Mouse (Mus musculus): ENCODE data around the gene Samd4.

Gene Samd4

DNA sequence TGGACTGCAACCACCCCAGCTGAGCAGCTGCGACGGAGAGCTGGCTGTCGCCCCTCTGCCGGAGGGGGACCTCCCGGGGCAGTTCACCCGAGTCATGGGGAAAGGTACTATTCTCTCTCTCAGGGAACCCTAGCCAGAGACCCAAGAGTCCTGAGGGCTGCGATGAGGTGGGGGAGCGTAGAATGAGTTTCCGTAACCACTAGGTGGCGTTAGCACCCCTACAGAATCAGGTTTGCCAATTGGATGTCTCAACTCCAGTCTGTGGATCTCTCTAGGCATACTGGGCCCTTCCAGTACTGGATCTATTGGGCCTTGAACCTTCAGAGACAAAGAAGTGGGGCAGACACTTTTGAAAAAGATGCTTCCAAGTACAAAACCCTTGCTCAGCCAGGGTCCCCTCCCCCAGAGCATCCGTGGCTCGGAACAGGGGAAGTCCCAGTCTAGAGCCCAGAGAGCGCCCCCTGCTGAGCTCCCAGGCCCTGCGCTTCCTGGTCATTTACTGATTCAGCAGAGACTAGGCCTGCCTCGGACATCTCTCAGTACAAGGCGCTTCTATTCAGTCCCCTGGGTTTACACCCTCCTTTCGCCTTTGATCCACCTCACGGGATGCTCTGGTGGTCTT lies 191.5 kb downstream of the Samd4 start:
- DNase-seq (ENCODE audit: low read depth, low spot score): no peak

DNA sequence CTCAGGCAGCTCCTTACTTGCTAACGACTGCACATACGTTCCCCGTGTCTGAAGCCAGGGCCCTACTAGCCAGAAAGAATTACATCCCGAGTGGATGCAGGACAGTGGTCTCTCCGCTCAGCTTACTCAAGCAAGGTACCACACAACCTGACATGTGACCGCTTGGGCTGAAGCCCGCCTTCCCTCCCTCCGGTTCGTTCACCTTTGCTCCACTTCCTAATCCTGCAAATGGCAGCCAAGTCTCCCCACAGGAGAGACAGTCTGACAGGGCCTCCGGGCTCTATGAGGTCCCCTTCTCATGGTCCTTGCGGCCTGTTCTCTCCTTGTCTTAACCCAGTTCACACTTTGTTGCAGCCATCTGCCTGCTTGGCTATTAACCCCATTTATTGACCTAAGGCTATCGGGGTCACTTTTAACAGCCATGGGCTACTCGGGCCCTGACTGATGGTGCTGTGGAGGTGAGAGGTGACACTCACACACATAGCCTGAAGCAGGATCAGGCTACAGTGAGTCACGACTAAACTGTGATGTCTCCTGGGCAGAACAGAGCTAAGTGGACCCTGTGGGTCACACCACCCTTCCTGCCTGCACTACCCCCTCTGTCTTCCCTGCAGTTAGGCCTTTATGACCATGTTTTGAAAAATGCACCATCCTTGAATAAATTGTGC lies 192.5 kb downstream of the Samd4 start:
- DNase-seq (ENCODE audit: low read depth, low spot score): no peak

DNA sequence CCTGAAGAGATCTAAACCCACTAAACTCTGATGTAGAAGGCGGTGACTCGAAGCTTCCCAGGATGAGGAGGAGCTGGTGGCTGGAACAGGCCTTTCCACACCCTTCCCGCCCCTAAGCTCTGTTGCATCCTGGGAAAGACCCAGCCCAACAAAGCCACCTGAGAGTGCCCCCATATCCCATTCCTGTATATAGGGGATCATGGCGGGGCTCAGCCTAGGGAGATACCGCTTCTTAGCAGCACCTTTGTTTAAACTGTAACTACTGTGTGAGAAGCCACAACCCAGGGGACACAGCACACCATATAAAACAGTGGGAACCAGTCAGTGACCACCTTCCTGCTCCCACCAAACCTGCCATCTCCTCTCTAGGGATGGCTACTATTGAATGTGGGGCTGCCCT lies 193.2 kb downstream of the Samd4 start:
- no peak for DNase-seq (ENCODE audit: low read depth, low spot score)

GRCm38 (mm10) chr14:47076956-47077575 lies 194.4 kb downstream of the Samd4 start:
- no peak for DNase-seq (ENCODE audit: low read depth, low spot score)

DNA sequence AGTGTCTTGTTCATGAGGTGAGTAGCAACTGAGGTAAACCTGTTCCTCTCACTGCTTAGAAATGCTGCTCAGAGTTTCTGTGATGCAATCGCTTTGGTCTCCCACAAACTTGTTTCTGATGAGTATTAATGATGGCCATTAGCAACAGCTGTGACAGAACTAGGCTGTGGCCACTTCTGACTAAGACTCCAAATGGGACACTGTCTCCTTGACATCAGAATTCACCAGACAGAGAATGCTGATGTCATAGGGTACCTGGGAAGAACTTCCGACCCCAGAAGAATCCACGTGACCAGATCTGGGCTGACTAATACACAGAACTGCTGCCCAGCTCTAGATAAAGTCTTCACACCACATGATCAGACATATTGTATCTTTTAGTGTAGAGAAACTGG lies 194.9 kb downstream of the Samd4 start:
- DNase-seq (ENCODE audit: low read depth, low spot score): no peak

DNA sequence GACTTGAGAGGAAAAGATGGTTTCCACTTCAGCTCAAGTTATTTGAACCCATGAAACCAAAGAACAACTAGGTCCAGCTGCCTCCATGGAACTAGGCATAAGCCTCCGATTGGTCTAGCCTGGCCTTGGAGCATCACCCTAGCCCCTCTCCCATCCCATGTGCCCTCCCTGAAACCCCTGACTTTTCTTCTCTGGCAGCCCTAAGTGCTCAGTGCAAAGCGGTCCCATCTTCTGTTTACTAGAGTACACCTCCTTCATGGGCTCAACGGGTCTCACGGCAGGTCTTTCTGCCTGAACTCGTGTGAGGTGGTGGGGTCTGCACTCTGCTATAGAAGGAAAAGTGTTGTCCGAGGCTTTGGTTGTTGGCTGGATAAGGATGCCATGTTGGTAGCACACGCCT lies 197.3 kb downstream of the Samd4 start:
- DNase-seq (ENCODE audit: low read depth, low spot score): no peak

GRCm38 (mm10) chr14:47083311-47083710 lies 200.7 kb downstream of the Samd4 start:
- no peak for DNase-seq (ENCODE audit: low read depth, low spot score)

DNA sequence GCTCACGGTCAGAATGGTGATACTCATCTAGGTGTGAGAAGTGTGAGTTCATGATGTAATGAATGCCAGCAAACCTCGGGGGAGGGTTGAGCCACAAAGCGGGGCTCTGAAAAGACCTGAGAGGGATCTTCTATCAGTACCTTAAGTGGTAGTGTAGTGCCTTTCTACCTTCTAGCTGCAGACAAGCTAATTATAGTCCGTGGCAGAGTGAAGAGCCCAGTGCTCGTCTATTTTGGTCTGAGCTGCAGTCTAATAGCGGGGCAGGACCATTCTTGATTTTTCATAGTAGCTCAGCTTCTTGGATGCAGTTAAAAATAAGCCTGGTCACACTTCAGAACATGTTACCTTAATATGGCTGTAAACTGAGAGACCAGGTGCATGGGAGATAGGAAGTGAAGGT lies 201.2 kb downstream of the Samd4 start:
- DNase-seq (ENCODE audit: low read depth, low spot score): no peak

DNA sequence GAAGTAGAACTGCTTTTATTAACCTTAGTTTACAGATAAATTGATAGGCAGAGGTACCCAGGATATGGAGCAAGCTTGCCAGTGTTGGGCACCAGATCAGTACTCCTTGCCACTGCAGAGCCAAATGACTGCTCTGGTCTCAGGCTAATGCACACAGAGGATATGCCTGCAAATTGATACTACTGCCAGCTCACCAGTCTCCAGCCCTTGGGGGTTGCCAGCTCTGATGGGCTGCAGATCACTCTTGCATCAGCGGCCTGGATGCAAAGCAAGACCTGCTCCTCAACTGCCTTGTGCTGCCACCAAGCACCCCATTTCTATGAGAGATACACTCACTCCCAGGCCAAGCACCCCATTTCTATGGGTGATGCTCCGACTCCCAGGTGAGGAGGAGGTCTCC lies 202.0 kb downstream of the Samd4 start:
- no peak for DNase-seq (ENCODE audit: low read depth, low spot score)

DNA sequence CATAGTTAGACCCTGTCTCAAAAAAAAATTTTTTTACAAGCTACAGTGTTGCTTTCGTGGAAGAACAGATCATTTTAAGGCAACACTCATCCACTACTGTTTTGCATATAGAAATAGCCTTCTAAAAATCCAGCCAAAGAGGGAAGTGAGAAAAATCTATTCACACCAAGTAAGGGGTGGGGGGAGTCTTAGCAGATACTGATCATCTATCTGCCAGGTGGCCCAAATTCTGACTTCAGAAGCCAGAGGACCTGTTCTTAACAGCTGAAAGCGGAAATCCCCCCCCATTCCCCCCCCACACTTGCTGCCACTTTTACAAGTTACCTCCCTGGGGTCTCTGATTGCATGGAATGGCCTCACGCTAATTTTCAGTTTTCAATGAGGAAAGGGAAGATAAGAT lies 203.5 kb downstream of the Samd4 start:
- DNase-seq (ENCODE audit: low read depth, low spot score): no peak

- peak; percentile 63 for DNase-seq (ENCODE audit: low read depth, low spot score)
These were observed 204.1 kb downstream of the Samd4 start for GRCm38 (mm10) chr14:47086743-47087142.

DNA sequence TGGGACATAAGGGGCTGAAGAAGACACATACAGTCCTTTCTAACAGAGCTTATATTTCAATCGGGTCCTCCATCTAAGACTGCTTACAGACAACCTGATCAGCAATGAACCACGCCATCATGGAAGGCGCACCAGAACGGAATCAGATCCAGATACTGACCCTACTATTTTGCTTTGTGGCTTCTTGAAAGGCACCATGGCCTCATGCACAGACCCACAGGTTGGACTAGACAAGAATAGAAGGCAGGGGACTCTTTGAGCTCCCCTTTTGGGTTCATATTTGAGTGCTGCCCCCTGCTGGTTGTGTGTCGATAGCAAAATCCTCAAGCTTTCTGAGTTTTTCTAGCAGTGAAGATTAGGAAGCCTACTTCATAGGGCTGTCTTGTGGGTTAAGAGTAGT lies 204.5 kb downstream of the Samd4 start:
- peak; percentile 60 for DNase-seq (ENCODE audit: low read depth, low spot score)

DNA sequence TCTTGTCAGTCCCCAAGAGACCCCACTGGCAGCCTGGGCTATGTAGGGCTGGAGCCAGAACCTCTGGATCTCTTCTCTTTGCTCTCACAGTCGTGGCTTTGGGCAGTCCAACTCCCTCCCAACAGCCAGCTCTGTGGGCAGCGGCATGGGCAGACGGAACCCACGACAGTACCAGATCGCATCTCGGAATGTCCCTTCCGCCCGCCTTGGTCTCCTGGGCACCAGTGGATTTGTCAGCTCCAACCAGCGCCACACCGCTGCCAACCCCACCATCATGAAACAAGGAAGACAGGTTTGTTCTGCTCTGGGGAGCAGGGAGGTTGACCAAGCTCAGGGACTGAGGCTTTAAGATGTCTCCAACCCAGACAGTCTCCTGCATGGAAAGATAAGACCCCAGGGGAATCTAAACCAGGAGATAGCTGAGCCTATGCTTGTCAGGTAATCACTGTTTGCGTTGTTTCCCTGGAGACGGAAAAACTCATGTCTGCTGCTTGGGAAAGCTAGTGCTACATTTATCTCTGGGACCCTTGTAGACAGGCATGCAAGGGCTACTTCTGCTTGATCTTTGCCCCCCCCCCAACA lies 205.1 kb downstream of the Samd4 start:
- no peak for DNase-seq (ENCODE audit: low read depth, low spot score)

- DNase-seq (ENCODE audit: low read depth, low spot score): no peak
These were observed 205.7 kb downstream of the Samd4 start for GRCm38 (mm10) chr14:47088339-47088738.

DNA sequence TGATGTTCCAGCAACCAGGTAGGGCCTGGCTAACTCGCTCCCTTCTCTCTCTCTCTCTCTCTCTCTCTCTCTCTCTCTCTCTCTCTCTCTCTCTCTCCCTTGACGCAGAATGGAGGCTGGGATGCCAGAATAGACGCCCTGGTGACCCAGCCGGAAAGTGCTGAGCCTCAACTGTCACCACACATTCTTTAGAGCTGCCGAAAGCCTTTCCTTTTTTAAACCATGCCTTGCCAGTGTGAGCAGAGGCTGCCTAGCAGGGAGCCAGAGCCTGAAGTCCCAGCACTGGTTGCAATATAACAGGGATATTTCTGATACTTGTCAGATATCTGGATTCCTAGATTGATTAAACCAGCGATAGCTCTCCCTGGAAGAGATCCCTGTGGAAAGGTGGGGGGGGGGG lies 206.5 kb downstream of the Samd4 start:
- DNase-seq (ENCODE audit: low read depth, low spot score): peak; percentile 59

DNA sequence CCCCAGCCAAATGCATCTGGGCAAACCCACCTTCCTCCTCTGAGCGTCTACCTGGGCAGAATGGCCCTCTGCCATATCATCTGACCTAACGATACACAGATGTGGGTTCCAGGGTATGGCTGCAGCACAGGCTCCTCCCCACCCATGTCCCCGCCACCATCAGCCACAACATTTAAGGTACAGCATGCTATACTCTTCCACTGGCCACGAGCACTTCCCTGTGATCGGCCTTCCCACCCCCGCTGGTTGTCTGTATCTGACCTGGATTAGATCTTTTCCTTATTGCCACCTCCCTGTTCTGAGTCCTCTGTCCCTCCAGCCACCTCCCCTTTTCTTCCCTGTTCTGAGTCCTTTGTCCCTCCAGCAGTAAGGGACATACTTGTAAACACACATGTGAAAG lies 209.3 kb downstream of the Samd4 start:
- no peak for DNase-seq (ENCODE audit: low read depth, low spot score)

DNA sequence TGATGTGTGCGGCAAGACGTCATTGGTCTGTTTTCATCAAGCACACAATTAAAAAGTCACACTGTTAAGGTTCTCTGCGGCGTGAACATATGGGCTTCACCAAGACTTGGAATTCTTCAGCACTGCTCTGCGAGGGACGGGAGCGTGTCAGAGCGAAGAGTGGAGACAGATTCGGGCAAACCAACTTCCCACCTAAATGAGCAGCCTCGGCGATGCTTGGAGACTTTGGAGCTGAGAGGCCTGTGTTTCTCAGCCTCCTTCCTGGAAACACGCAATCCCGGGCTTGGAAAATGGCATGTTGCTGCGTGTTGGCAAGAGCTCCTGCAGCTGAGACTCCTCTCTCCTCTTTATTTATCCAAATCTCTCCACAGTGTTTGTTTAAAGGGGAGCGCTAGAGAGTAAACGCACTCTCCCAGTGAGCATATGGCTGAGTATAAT lies 210.7 kb downstream of the Samd4 start:
- no peak for DNase-seq (ENCODE audit: low read depth, low spot score)

GRCm38 (mm10) chr14:47095036-47095435 lies 212.4 kb downstream of the Samd4 start:
- DNase-seq (ENCODE audit: low read depth, low spot score): no peak

GRCm38 (mm10) chr14:47096357-47096756 lies 213.7 kb downstream of the Samd4 start:
- no peak for DNase-seq (ENCODE audit: low read depth, low spot score)

- no peak for DNase-seq (ENCODE audit: low read depth, low spot score)
These were observed 221.9 kb downstream of the Samd4 start for GRCm38 (mm10) chr14:47104246-47105173.

- DNase-seq (ENCODE audit: low read depth, low spot score): no peak
These were observed 222.5 kb downstream of the Samd4 start for GRCm38 (mm10) chr14:47105174-47105557.

DNA sequence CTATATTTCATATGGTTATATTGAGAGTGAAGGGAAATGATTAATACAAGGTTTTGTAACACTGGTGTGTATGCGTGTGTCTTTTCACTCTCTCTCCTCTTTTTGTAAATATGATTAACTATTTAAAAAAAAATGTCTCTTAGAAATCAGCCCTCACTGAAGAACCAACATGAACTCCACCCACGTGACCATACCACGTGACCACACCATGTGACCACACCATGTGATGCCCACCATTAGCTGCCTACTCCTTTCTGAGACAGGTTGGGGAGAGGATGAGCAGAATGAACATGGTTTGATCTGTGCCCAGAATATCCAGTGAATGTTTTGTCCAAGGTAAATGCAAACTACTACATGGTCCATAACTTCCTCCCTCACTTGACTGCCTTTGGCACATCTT lies 223.1 kb downstream of the Samd4 start:
- no peak for DNase-seq (ENCODE audit: low read depth, low spot score)

Data from skeletal muscle tissue, adult 2 months (tissue).